Mouse (Mus musculus) hindbrain, embryonic 12.5 days (tissue): Measurements from ENCODE around the gene Olfr748. TPM values are rescaled to one million over a fixed set of nuclear protein-coding genes. Genes with fewer than 3 reads are reported as not detected.
"Not testable (repeated sequence)": the region's sequence is repeated elsewhere in the genome, so short reads cannot be mapped to it uniquely, and the experiment has no call there.

Experiments
- ATAC-seq: fragments of 200-750 bp; cut with Nextera tagmentation; 2 replicates; pipeline ENCODE4 v1.8.0; 2017; ENCODE audit warnings: moderate TSS enrichment; ENCODE audit not compliant: low FRiP score
- H3K27ac ChIP-seq: fragments of 300-500 bp; sonication (generic); 2 replicates; pipeline ENCODE4 v1.5.1; 2016; ENCODE audit warnings: mild to moderate bottlenecking
- H3K27me3 ChIP-seq: fragments of 300-500 bp; sonication (generic); 2 replicates; pipeline ENCODE4 v1.6.1; 2016; ENCODE audit warnings: mild to moderate bottlenecking
- H3K36me3 ChIP-seq: fragments of 300-500 bp; sonication (generic); 2 replicates; pipeline ENCODE4 v1.6.1; 2016; ENCODE audit warnings: mild to moderate bottlenecking
- H3K4me1 ChIP-seq: fragments of 300-500 bp; sonication (generic); 2 replicates; pipeline ENCODE4 v1.6.1; 2016
- H3K4me2 ChIP-seq: fragments of 300-500 bp; sonication (generic); replicated peaks from 2 replicates; pipeline ENCODE4 v1.6.1; 2016; ENCODE audit warnings: mild to moderate bottlenecking
- H3K4me3 ChIP-seq: fragments of 300-500 bp; sonication (generic); 2 replicates; pipeline ENCODE4 v1.5.1; 2016; ENCODE audit warnings: mild to moderate bottlenecking
- H3K9ac ChIP-seq: fragments of 300-500 bp; sonication (generic); 2 replicates; pipeline ENCODE4 v1.6.1; 2016; ENCODE audit warnings: mild to moderate bottlenecking, moderate library complexity
- H3K9me3 ChIP-seq: fragments of 300-500 bp; sonication (generic); replicated peaks from 2 replicates; pipeline ENCODE4 v1.6.1; 2016; ENCODE audit warnings: mild to moderate bottlenecking
- WGBS: fragments of 180-500 bp; shearing (Covaris S2); methylation state at CpG from one replicate; pipeline ENCODE4 v1.1.7; 2016; 5-methylcytosine and 5-hydroxymethylcytosine counted together
- polyA plus RNA-seq: library from polyadenylated mRNA; unstranded; fragments of >200 nt; fragmentation: Nextera tagmentation; extraction: Ambion mirVana; gene quantifications from 2 replicates; pipeline ENCODE4 v1.2.1, GENCODE M21; 2016

Olfr748 gene
- not detected in 2 replicates for polyA plus RNA-seq

DNA sequence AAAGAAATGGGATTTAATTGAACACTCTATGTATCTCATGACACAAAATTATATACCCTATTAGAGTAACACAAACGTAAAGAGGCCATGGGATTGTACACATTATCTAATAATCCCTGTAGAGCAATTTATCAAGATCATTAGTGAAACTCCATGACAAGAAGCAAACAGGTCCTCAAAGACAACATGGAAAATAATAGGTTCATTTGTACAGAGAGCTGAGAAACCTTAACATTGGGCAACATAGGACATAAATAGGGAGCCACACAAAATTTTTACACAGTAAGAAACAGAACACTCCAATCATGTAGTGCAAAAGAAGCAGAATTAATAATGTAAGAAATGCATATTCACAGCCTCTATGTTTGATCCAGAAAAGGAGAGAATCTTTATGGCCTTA, at the start of gene Olfr748:
Olfr748 (plus strand) TSS at position 301 of the 400 bp plus-strand sequence.
- Histone ChIP-seq H3K4me1 (no peaks in the 10 kb centered on the region), H3K4me2 (no peak within 1 kb of the TSS)

GRCm38 (mm10) chr14:50693106-50693505, 14.1 kb upstream of the Olfr748 start, which contains the start of gene Olfr747:
Olfr747 (minus strand) TSS chr14:50693206.
- Histone ChIP-seq H3K4me1 (no peaks in the 10 kb centered on the region), H3K4me2 (no peak within 1 kb of the TSS), H3K27me3 (no peaks in the 10 kb centered on the region), H3K36me3 (no peaks in the 10 kb centered on the region), H3K9ac (no peak within 1 kb of the TSS), H3K4me3 (no peak within 1 kb of the TSS), H3K27ac (no peak within 1 kb of the TSS), H3K9me3 (no peaks in the 10 kb centered on the region)
- 87% methylated on average over 3 of the region's 3 CpGs for WGBS
- ATAC-seq, result no peak

More for the DNA sequence above, at the start of gene Olfr748:
- 76% methylated on average over 1 of the region's 1 CpGs for WGBS
- H3K9ac ChIP-seq, result no peak within 1 kb of the TSS
- ATAC-seq, result no peak
- no peaks in the 10 kb centered on the region for H3K9me3 ChIP-seq
- H3K27me3 ChIP-seq, result no peaks in the 10 kb centered on the region
- no peak within 1 kb of the TSS for H3K4me3 ChIP-seq
- H3K36me3 ChIP-seq, result no peaks in the 10 kb centered on the region
- no peak within 1 kb of the TSS for H3K27ac ChIP-seq

- 92% methylated on average over 15 of the region's 15 CpGs for WGBS
- not testable (repeated sequence) for ATAC-seq, H3K9me3 ChIP-seq, H3K27me3 ChIP-seq, H3K4me1 ChIP-seq, H3K4me3 ChIP-seq, H3K36me3 ChIP-seq, H3K27ac ChIP-seq, H3K4me2 ChIP-seq, H3K9ac ChIP-seq
These were observed 12.7 kb downstream of the Olfr748 start for GRCm38 (mm10) chr14:50719875-50720274.

- H3K4me1 ChIP-seq, H3K9ac ChIP-seq, H3K27me3 ChIP-seq, H3K36me3 ChIP-seq, H3K9me3 ChIP-seq, ATAC-seq, H3K4me2 ChIP-seq, H3K4me3 ChIP-seq, H3K27ac ChIP-seq: not testable (repeated sequence)
- WGBS, result 85% methylated on average over 3 of the region's 4 CpGs
These were observed 15.2 kb downstream of the Olfr748 start for GRCm38 (mm10) chr14:50722371-50722770.

DNA sequence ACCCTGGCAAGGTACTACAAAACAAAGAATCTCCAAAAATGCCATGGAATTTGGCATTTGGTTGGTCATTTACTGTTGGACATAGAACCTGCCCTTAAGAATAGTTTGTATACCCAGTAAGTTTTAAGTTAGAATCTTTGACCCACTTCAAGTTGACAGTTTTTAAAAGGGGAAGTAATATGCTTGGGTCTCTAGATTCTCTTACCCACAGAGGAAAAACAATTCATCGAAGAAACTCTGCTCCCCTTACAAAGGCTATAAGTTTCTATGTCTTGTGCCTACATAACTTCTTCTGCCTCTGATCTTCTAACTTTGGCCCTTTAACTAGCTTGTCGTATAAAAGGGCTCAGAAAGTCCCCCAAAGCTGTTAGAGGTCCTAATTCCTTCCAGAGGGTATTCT, 33.2 kb downstream of the Olfr748 start:
- no peaks in the 10 kb centered on the region for H3K27me3 ChIP-seq
- no peak overlapping the region for H3K27ac ChIP-seq
- 76% methylated on average over 2 of the region's 2 CpGs for WGBS
- H3K9me3 ChIP-seq, result no peaks in the 10 kb centered on the region
- H3K4me1 ChIP-seq, result no peaks in the 10 kb centered on the region
- H3K4me3 ChIP-seq, result no peak overlapping the region
- no peak overlapping the region for H3K9ac ChIP-seq
- ATAC-seq, result no peak
- H3K4me2 ChIP-seq, result no peak overlapping the region
- H3K36me3 ChIP-seq, result no peaks in the 10 kb centered on the region

- Histone ChIP-seq H3K4me3 (no peak overlapping the region), H3K36me3 (no peaks in the 10 kb centered on the region), H3K9me3 (no peaks in the 10 kb centered on the region), H3K27ac (no peak overlapping the region), H3K4me2 (no peak overlapping the region), H3K4me1 (no peaks in the 10 kb centered on the region), H3K27me3 (no peaks in the 10 kb centered on the region), H3K9ac (no peak overlapping the region)
- ATAC-seq, result no peak
- 70% methylated on average over 2 of the region's 2 CpGs for WGBS
These were observed 34.4 kb downstream of the Olfr748 start for GRCm38 (mm10) chr14:50741584-50741983.

DNA sequence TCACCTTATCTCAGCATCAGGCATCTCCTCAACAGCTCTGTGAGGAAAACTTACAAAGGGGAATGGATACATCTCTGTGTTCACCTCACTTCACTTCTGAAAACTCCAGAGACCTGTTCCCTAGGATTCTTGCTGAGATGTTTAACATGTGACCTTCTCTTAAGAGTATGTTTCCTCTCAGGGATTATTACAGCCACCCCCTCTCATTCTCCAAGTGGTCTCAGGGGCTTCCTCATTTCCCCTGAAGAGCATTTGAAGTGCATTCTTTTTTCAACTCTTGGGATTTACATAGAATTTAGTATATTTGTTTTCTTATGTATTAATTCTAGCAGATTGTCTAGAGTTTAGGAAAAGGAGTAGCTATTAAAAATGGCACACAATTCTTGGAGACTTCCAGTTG, 37.8 kb downstream of the Olfr748 start, which contains the start of gene Olfr749:
Olfr749 (minus strand) TSS at position 101 of the 400 bp plus-strand sequence.
- no peak within 1 kb of the TSS for H3K27ac ChIP-seq
- H3K4me3 ChIP-seq, result no peak within 1 kb of the TSS
- no peaks in the 10 kb centered on the region for H3K4me1 ChIP-seq
- no peaks in the 10 kb centered on the region for H3K9me3 ChIP-seq
- no peak within 1 kb of the TSS for H3K9ac ChIP-seq
- no peaks in the 10 kb centered on the region for H3K27me3 ChIP-seq
- no peak within 1 kb of the TSS for H3K4me2 ChIP-seq
- ATAC-seq, result no peak
- no peaks in the 10 kb centered on the region for H3K36me3 ChIP-seq

DNA sequence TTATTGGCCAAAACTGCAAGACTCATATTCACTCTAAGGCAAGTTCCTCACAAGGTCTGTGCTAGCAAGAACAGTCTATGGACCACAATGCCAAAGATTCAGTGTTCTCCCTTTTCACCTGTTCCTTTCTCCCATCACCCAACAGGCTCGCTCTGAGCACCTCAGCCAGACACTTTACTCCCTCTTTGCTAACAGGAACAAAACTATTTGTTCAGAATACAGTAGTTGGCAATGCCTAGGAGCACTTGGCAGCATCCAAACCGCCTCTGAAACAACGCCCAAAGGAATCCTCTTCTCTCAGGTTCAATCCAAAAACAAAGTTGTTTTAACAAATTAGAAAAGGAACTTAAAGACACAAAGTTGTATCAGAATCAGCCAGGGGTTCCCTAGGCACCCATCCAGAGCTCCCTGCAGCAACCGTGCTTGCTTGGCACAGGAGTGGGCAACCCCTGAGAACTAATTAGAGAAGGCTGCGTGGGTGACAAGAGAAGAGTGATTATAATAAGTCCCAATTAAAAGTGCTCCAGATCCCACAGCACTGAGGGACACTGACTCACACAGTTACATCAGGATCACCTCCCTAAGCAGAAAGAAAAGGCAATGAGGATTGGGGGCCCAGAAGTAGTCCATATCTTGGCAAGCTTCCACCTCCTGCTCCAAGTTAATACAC, 51.4 kb downstream of the Olfr748 start:
- H3K4me2 ChIP-seq, result no peak overlapping the region
- no peak for ATAC-seq
- H3K9me3 ChIP-seq, result no peaks in the 10 kb centered on the region
- no peaks in the 10 kb centered on the region for H3K27me3 ChIP-seq
- no peak overlapping the region for H3K27ac ChIP-seq
- H3K4me1 ChIP-seq, result no peaks in the 10 kb centered on the region
- no peak overlapping the region for H3K9ac ChIP-seq
- H3K36me3 ChIP-seq, result peaks cover 4% of the 10 kb centered on the region; the same call in 1 of the 2 replicates
- H3K4me3 ChIP-seq, result no peak overlapping the region
- 79% methylated on average over 5 of the region's 5 CpGs for WGBS

Other genes starting within 250 kb of the Olfr748 start
- not detected in 2 replicates for gene Olfr741, start 234.6 kb upstream of the Olfr748 start, polyA plus RNA-seq
- not detected in 2 replicates for gene Olfr742, start 203.8 kb upstream of the Olfr748 start, polyA plus RNA-seq
- gene Olfr743, start 185.5 kb upstream of the Olfr748 start, polyA plus RNA-seq, result not detected in 2 replicates
- gene Olfr744, start 92.5 kb upstream of the Olfr748 start, polyA plus RNA-seq, result not detected in 2 replicates
- gene Olfr745, start 68.0 kb upstream of the Olfr748 start, polyA plus RNA-seq, result not detected in 2 replicates
- not detected in 2 replicates for gene Olfr746, start 60.3 kb upstream of the Olfr748 start, polyA plus RNA-seq
- not detected in 2 replicates for gene Olfr747, start 14.2 kb upstream of the Olfr748 start, polyA plus RNA-seq
- not detected in 2 replicates for gene Olfr749, start 37.7 kb downstream of the Olfr748 start, polyA plus RNA-seq
- gene Ttc5, start 78.1 kb downstream of the Olfr748 start, polyA plus RNA-seq, result 97.7 and 105 TPM in 2 replicates
- 0.46 TPM in 1 of 2 replicates, not detected in the other for gene Ccnb1ip1, start 100.4 kb downstream of the Olfr748 start, polyA plus RNA-seq
- gene Parp2, start 100.5 kb downstream of the Olfr748 start, polyA plus RNA-seq, result 50.8 and 50.9 TPM in 2 replicates
- 6.3 and 6.7 TPM in 2 replicates for gene Tep1, start 163.2 kb downstream of the Olfr748 start, polyA plus RNA-seq
- 0.39 and 0.51 TPM in 2 replicates for gene Klhl33, start 190.1 kb downstream of the Olfr748 start, polyA plus RNA-seq
- gene Osgep, start 217.5 kb downstream of the Olfr748 start, polyA plus RNA-seq, result 108 and 122 TPM in 2 replicates
- 246 and 257 TPM in 2 replicates for gene Apex1, start 217.6 kb downstream of the Olfr748 start, polyA plus RNA-seq
- 71.8 and 79.8 TPM in 2 replicates for gene Pip4p1, start 223.5 kb downstream of the Olfr748 start, polyA plus RNA-seq
- 38.2 and 39.5 TPM in 2 replicates for gene Pnp, start 223.7 kb downstream of the Olfr748 start, polyA plus RNA-seq
- not detected in 2 replicates for gene Gm49342, start 237.1 kb downstream of the Olfr748 start, polyA plus RNA-seq
- 0.50 and 0.59 TPM in 2 replicates for gene Pnp2, start 248.6 kb downstream of the Olfr748 start, polyA plus RNA-seq